Mouse (Mus musculus) retina, postnatal 7 days (tissue): ENCODE data around the gene Vamp3.
A peak's percentile ranks its signal among the peaks of the same experiment; 100 is the strongest.
"Not testable (repeated sequence)": the region's sequence is repeated elsewhere in the genome, so short reads cannot be mapped to it uniquely, and the experiment has no call there.

Experiments used
- DNase-seq: peaks from one replicate; pipeline ENCODE4 v3.0.0-alpha.2; 2012; ENCODE audit warnings: low read depth, low spot score

The Vamp3 gene

DNA sequence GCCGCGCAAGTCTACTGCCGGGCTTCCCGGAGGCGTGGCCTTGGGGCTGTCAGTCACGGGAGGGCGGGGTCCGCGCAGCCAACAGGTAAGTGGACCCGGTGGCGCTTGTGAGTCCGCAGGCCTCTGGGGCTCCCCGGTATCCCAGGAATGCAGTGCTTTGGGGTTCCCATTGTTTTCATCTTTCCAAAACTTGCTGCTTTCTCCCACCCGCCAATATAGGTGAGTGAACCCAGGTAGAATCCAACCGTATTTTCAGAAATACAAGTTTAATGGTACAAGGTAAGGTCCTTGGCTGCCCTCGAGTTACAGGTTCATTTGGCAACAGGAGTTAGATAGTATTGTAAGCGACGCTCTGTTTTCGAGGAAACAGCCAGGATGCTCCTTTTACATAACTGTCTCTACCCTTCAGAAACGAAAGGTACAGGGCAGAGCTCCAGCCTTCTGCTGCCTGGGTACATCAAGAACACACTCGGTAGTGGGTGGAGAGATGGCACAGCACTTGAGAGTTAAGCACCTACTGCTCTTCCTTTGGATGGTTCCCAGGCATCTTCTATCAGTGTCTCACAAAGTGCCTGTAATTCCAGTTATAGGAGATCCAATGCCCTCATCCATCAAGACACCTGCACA, 12.7 kb downstream of the Vamp3 start:
- no peak for DNase-seq

DNA sequence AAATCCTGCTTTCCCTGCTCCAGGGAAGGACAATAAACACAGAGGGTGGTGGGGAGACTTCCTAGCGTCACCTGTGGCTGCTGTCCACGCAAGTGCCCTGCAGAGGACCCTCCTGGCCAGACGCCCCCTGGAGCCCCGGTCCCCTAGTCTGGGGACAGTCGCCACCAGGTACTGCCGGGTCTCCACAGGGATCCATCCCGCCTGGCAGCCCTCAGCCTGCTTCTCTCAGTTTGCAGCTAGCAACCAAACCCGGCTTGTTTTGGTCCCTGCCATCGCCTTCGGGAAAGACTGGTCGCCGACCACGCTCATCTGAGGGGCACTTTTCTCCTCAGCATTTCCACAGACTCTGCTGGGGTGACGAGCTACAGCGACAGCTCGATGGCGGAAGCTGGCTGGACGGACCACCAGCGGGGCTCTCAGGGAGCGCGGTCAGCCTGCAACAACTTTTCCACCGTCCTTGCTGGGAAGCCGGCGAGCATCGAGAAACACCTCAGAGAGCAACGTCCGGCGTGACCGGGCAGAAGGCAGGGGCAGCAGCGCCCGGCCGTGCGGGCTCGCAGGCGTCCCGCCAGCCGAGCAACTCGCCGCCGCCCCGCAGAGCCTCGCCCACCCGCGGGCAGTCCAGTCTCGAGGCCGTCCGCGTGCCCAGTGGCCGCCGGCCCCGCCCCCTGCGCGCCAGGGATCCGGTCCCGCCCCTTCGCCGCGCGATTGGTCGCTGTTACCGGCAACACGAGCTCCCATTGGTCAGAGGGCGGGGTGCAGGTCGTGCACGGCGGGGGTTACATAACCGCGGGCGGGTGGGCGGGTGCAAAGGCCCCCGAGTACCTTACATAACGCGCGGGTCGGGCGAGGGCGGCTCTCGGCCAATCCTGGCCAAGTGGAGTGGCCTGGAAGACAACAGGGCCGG, 13.5 kb downstream of the Vamp3 start, which contains the start of gene Per3:
Gene Per3, minus strand, starts transcription at position 629 of the 907 bp plus-strand sequence.
- DNase-seq, result peak; percentile 92

DNA sequence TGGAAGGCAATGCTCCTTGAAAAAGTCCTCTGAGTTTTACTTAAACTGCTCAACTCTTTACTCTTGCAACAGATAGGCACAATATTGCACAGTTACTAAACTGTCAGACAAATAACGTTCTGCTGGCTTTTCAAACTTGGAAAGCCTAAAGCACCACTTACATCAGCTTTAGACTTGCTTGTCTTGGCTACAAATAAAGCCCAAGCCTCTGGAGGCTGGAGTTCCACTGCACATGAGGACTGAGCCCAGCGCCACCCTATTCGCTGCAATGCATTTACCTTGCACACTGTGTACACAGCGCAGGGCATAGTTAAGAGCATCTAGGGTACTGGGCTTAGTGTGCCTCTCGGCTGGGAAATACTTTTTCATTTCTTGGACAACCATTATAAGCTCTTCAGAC, 14.5 kb downstream of the Vamp3 start:
- DNase-seq, result no peak

DNA sequence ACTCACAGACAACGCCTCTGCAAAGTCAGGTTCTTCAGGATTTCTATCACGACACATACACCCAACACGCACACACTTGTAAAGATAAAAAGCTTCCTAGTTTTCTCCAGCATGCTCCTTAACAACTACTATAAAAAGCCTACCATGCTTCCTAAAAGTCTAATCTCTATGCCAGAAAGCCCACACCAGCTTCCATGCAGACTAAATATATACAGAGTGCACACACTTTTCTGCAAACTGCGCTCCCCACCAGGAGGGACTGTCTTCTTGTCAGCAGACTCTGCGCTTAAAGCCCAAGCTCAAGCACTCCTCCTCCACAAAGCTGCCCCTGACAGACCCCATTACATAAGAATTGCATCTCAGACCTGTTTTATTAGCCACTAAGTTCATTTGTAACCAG, 16.3 kb downstream of the Vamp3 start:
- no peak for DNase-seq

DNA sequence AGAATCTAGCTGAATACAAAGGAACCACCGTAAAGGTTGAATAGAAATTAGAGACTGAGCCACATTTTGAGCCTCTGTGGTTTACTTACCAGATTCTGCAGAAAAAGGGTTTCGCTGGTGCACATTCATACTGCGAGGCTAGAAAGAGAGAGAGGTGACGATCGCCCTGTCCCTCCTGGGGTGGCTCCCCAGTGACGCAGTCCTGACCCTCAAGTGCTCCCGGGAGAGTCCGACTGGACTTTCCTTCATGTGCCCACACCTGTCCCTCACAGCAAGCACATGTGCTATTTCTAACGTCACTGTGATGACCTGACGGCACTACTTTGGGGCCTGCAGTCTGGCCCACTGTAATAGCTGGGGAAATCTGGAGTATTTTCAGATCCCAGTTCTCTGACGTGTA, 20.0 kb downstream of the Vamp3 start:
- DNase-seq, result no peak

DNA sequence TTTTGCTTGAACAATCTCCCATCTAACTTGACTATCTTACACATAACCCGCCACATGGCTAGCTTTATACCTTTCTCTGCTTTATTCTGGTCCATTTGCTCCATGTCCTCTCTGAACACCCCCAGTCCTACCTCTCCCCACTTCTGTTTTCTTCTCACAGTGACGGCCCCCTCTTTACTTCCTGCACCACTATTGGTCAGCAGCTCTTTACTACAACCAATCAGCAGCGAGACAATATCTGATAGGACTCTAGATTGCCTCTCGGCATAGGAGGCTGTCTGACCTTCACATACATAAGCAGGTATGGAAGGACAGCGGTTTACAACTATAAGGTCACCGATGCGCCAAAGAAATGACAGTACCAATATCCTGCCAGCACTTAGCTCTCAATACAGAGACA, 21.2 kb downstream of the Vamp3 start:
- DNase-seq, result no peak

DNA sequence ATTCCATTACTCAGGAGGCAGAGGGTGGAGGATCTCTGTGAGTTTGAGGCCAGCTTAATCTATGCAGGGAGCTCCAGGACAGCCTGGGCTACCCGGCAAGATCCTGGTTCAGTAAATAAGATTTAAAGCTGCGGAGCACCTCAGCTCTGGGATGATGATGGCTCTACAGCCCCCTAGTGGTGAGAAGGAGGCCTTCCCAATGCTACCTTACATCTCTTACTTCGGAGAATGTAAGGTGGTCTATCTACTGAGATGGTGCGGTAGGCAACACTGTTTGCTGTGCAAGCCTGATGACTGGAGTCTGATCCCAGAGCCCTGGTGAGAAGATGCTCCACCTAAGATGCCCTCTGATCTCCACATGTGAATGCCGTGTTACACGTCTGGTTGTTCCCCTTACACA, 30.8 kb downstream of the Vamp3 start:
- peak; percentile 24 for DNase-seq

DNA sequence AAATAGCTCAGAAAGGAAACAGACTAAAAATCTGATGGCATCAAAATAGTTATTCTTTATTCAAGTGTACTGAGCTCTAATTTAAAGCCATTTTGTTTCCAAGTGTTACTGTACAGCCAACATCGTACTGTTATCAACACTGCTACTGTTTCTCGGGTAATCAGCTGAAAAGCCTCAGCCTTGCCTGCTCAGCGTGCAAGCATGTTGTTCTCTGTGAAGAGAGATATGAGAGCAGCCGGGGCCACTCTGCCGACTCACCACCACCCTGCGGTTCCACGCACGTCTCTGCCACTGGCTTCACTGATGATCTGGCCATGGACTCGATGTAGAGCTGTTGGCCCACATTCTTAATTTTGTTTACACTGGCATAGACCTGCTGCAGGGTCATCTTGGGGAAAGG, 33.6 kb downstream of the Vamp3 start:
- no peak for DNase-seq

DNA sequence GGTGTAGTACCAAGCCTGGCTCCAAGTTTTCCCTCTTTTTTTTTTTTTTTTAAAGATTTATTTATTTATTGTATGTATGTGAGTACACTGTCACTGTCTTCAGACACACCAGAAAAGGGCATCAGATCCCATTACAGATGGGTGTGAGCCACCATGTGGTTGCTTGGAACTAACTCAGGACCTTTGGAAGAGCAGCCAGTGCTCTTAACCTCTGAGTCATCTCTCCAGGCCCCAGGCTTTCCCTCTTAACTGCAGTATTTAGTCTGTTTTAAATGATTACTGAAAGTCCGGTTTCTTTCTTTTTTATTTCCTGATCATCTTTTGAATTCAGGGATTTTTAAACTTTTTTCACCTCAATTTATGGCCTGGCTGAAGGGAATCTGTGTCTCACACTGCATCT, 40.4 kb downstream of the Vamp3 start:
- not testable (repeated sequence) for DNase-seq

DNA sequence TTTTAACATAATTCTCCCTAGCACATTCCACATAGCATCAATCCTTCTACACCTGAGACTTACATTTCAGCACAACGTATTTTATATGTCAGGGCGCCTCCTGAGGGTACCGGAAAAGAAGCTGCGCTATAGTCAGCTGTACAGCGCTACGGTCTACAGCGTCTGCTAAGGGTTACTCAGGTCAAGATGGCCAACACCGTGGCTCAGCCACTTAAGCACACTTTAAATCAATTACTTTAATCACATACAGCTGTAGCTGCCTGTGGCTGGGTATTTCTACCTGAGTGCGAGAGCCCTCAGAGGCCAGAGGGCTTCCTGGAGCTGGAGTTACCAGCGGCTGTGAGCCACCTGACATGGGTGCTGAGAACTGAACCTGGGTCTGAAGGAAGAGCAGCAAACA, 41.8 kb downstream of the Vamp3 start:
- DNase-seq, result no peak

DNA sequence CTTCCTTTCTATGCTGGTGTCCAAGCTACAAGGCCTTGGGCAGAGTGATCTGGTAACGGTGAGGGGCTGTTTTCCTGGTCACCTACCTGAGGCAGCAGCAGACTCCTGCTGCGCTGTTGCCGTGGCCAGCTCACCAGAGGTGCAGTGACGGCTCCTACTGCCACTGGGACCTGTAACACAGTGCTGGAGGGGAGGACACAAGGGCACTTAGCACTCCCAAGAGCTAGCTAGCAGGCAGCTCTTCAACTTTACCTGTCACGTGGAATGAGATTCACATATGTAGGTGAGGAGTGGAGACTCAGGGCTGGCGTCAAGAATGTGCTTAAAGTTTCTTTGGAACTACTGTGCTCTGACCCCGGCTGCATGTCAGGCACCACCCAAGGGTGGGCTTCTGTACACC, 47.4 kb downstream of the Vamp3 start:
- DNase-seq, result no peak

DNA sequence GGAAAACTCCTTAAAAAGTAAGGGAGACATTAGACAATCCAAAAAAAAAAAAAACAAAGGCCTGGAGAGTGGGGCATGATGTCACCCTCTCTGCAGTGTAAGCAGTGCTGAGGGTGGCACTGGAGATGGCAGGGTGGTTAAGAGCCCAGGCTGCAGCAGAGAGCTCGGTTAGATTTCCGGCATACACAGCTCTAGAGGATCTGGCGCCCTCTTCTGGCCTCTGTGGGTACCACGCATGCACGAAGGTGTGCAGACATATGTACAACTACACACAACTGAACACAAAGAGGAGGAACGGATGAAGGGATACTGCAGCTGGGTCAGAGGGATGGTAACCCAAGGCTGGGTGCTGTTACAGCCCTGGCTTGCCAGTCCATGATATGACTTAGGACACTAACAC, 50.8 kb downstream of the Vamp3 start:
- peak; percentile 8 for DNase-seq

DNA sequence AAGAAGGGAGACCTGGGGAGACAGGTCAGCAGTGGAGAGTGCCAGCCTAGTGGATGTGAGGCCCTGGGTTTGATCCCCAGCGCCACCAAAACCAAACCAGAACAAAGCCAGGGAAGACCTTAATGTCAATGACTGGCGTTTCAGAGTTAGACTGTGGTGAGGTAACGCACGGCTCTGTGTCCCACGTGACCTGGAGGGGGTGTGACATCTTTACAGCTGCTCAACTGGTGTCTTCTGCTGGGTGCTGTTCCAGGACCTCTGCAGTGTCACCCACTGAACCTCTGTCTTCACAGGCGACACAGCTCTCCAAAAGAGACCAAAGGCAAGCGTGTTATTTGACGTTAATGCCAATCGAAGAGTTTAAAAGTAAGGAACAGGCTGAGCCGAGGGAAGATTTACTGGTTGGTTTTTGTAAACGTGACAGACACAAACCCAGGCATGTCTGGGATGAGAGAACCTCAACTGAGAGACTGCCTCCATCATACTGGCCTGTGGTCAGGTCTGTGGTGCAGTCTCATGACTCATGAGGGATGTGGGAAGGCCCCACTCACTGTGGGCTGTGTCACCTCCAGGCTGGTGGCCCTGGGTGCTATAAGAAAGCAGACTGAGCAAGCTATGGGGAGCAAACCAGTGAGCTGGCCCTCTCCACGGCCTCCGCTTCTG, 52.0 kb downstream of the Vamp3 start:
- no peak for DNase-seq

DNA sequence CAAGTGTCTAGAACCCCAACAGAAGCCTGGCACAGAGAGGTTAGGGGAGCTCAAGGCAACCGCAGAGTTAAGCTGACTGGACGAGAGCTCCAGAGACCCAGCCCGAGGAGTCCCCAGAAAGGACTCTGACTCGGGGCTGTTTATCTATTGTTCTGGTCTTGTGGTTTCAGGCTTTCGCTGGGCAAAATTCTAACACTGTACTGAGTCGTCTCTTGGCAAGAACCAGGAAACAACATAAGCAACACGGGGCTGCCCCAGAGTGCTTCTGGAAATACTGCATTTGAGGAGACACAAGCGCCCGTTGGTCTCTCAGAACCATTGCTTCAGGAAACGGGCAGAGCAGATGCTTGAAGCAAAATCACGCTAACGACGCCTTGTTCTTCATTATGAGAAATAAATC, 56.4 kb downstream of the Vamp3 start:
- no peak for DNase-seq

DNA sequence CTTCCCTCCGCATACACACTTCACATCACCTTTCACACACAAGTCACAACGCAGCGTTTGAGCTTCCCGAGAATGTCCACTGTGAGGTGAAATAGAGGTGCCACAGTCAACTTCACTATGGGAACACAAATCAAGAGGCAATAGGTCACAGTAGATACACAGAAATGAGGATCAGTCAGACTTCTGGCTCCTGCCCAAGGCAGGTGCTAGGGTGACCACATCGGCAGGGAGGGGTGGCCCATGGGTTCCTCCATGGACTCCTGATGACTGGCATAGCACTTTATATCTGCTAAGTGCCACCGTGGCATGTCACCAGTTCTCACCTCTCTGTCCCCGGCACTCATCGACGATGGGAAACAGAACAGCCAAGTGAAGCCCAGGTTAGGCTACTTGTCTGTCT, 59.1 kb downstream of the Vamp3 start:
- DNase-seq, result no peak
